Mouse (Mus musculus) intestine, embryonic 16.5 days (tissue): ENCODE measurements around the gene Tspo. TPM values are rescaled to one million over a fixed set of nuclear protein-coding genes. Genes with fewer than 3 reads are reported as not detected.
A peak's percentile ranks its signal among the peaks of the same experiment; 100 is the strongest.

ENCODE experiments used
- ATAC-seq: fragments of 200-750 bp; cut with Nextera tagmentation; 2 replicates; pipeline ENCODE4 v1.8.0; 2017; ENCODE audit warnings: moderate TSS enrichment, moderate library complexity
- H3K27ac ChIP-seq: fragments of 300-500 bp; sonication (generic); 2 replicates; pipeline ENCODE4 v1.5.1; 2014; ENCODE audit warnings: mild to moderate bottlenecking, low read length
- H3K27me3 ChIP-seq: fragments of 300-500 bp; sonication (generic); replicated peaks from 2 replicates; pipeline ENCODE4 v1.6.1; 2014; ENCODE audit warnings: low read length, control low read depth, mixed read lengths; ENCODE audit not compliant: control insufficient read depth, insufficient read depth
- H3K36me3 ChIP-seq: fragments of 300-500 bp; sonication (generic); 2 replicates; pipeline ENCODE4 v1.6.1; 2014; ENCODE audit warnings: low read length, control low read depth; ENCODE audit not compliant: control insufficient read depth, insufficient read depth
- H3K4me1 ChIP-seq: fragments of 300-500 bp; sonication (generic); 2 replicates; pipeline ENCODE4 v1.6.1; 2014; ENCODE audit warnings: low read length, control low read depth, mixed read lengths; ENCODE audit not compliant: control insufficient read depth, insufficient read depth
- H3K4me2 ChIP-seq: fragments of 300-500 bp; sonication (generic); 2 replicates; pipeline ENCODE4 v1.6.1; 2014; ENCODE audit warnings: low read depth, low read length, control low read depth
- H3K4me3 ChIP-seq: fragments of 300-500 bp; sonication (generic); 2 replicates; pipeline ENCODE4 v1.5.1; 2014; ENCODE audit warnings: mild to moderate bottlenecking, low read length
- H3K9ac ChIP-seq: fragments of 300-500 bp; sonication (generic); 2 replicates; pipeline ENCODE4 v1.6.1; 2014; ENCODE audit warnings: low read depth, low read length
- H3K9me3 ChIP-seq: fragments of 300-500 bp; sonication (generic); 2 replicates; pipeline ENCODE4 v1.6.1; 2016; ENCODE audit warnings: low read length, control low read depth; ENCODE audit not compliant: control insufficient read depth
- WGBS: fragments of 180-500 bp; shearing (Covaris S2); extraction: QIAGEN DNeasy Blood & Tissue Kit; methylation state at CpG from one replicate; pipeline ENCODE4 v1.1.7; 2014; 5-methylcytosine and 5-hydroxymethylcytosine counted together
- polyA plus RNA-seq: library from polyadenylated mRNA; unstranded; fragments of >200 nt; fragmentation: Nextera tagmentation; extraction: Ambion mirVana; gene quantifications from 2 replicates; pipeline ENCODE4 v1.2.1, GENCODE M21; 2015

Tspo gene
- polyA plus RNA-seq, 1 experiment from 2014 or later = 133 TPM

- Histone ChIP-seq H3K9ac (peak overlapping the region; percentile 67), H3K4me3 (peak overlapping the region; percentile 64), H3K4me1 (peaks cover 21% of the 10 kb centered on the region), H3K27ac (no peak overlapping the region), H3K9me3 (no peaks in the 10 kb centered on the region), H3K36me3 (no peaks in the 10 kb centered on the region), H3K4me2 (peak overlapping the region; percentile 97), H3K27me3 (peaks cover 24% of the 10 kb centered on the region)
- ATAC-seq = 0 out of 2 replicates have a peak, but pooled peaks have one; percentile 24
- WGBS = 2% methylated on average over 26 of the region's 26 CpGs
These were observed 36.3 kb upstream of the Tspo start for GRCm38 (mm10) chr15:83527092-83527437.

- no peaks in the 10 kb centered on the region; the same call in 1 of the 2 replicates for H3K9me3 ChIP-seq
- H3K4me1 ChIP-seq = peaks cover 21% of the 10 kb centered on the region
- ATAC-seq = no peak
- no peak overlapping the region for H3K27ac ChIP-seq
- no peak overlapping the region; the same call in 1 of the 2 replicates for H3K4me3 ChIP-seq
- no peak overlapping the region for H3K9ac ChIP-seq
- H3K4me2 ChIP-seq = no peak overlapping the region
- H3K36me3 ChIP-seq = no peaks in the 10 kb centered on the region
- WGBS = 74% methylated on average over 2 of the region's 2 CpGs
- H3K27me3 ChIP-seq = peaks cover 24% of the 10 kb centered on the region
These were observed 35.6 kb upstream of the Tspo start for GRCm38 (mm10) chr15:83527747-83528146.

- Histone ChIP-seq H3K4me3 (no peak overlapping the region), H3K4me1 (peaks cover 16% of the 10 kb centered on the region), H3K27ac (no peak overlapping the region), H3K27me3 (peaks cover 24% of the 10 kb centered on the region), H3K9ac (no peak overlapping the region), H3K4me2 (no peak overlapping the region), H3K9me3 (no peaks in the 10 kb centered on the region; the same call in 1 of the 2 replicates), H3K36me3 (no peaks in the 10 kb centered on the region)
- WGBS = 63% methylated on average over 4 of the region's 4 CpGs
- ATAC-seq = no peak
These were observed 34.5 kb upstream of the Tspo start for GRCm38 (mm10) chr15:83528892-83529291.

- Histone ChIP-seq H3K9me3 (no peaks in the 10 kb centered on the region; the same call in 1 of the 2 replicates), H3K4me2 (no peak overlapping the region), H3K36me3 (no peaks in the 10 kb centered on the region), H3K9ac (no peak overlapping the region), H3K27ac (0 out of 2 replicates have a peak overlapping the region, but pooled peaks have one; percentile 49), H3K4me3 (no peak overlapping the region), H3K27me3 (peaks cover 24% of the 10 kb centered on the region), H3K4me1 (peaks cover 16% of the 10 kb centered on the region)
- 75% methylated on average over 5 of the region's 5 CpGs for WGBS
- no peak for ATAC-seq
These were observed 33.6 kb upstream of the Tspo start for GRCm38 (mm10) chr15:83529765-83530164.

- H3K4me3 ChIP-seq = no peak overlapping the region
- H3K9me3 ChIP-seq = no peaks in the 10 kb centered on the region; the same call in 1 of the 2 replicates
- peaks cover 21% of the 10 kb centered on the region for H3K27me3 ChIP-seq
- H3K4me2 ChIP-seq = no peak overlapping the region
- H3K36me3 ChIP-seq = no peaks in the 10 kb centered on the region
- 58% methylated on average over 9 of the region's 9 CpGs for WGBS
- no peak for ATAC-seq
- no peak overlapping the region for H3K27ac ChIP-seq
- H3K4me1 ChIP-seq = peaks cover 16% of the 10 kb centered on the region
- H3K9ac ChIP-seq = no peak overlapping the region
These were observed 33.2 kb upstream of the Tspo start for GRCm38 (mm10) chr15:83530233-83530632.

GRCm38 (mm10) chr15:83530688-83531087 is 32.7 kb upstream of the Tspo start:
- peaks cover 16% of the 10 kb centered on the region for H3K4me1 ChIP-seq
- H3K36me3 ChIP-seq = no peaks in the 10 kb centered on the region
- ATAC-seq = no peak
- WGBS = 55% methylated on average over 6 of the region's 6 CpGs
- H3K9ac ChIP-seq = no peak overlapping the region
- H3K4me2 ChIP-seq = no peak overlapping the region
- no peak overlapping the region for H3K4me3 ChIP-seq
- no peak overlapping the region for H3K27ac ChIP-seq
- no peaks in the 10 kb centered on the region; the same call in 1 of the 2 replicates for H3K9me3 ChIP-seq
- H3K27me3 ChIP-seq = peaks cover 19% of the 10 kb centered on the region

- Histone ChIP-seq H3K9ac (no peak overlapping the region), H3K9me3 (no peaks in the 10 kb centered on the region; the same call in 1 of the 2 replicates), H3K36me3 (no peaks in the 10 kb centered on the region), H3K4me3 (no peak overlapping the region), H3K4me2 (no peak overlapping the region), H3K27ac (no peak overlapping the region), H3K27me3 (peaks cover 8% of the 10 kb centered on the region), H3K4me1 (peaks cover 9% of the 10 kb centered on the region)
- no peak for ATAC-seq
- WGBS = 86% methylated on average over 5 of the region's 5 CpGs
These were observed 31.4 kb upstream of the Tspo start for GRCm38 (mm10) chr15:83531961-83532469.

GRCm38 (mm10) chr15:83532606-83533005 is 30.8 kb upstream of the Tspo start:
- H3K4me3 ChIP-seq = no peak overlapping the region
- no peak overlapping the region for H3K4me2 ChIP-seq
- H3K4me1 ChIP-seq = peaks cover 7% of the 10 kb centered on the region; the same call in 1 of the 2 replicates
- H3K9me3 ChIP-seq = no peaks in the 10 kb centered on the region; the same call in 1 of the 2 replicates
- no peaks in the 10 kb centered on the region for H3K36me3 ChIP-seq
- H3K27ac ChIP-seq = no peak overlapping the region
- WGBS = 77% methylated on average over 7 of the region's 7 CpGs
- H3K27me3 ChIP-seq = peaks cover 2% of the 10 kb centered on the region; the same call in 1 of the 2 replicates
- no peak overlapping the region for H3K9ac ChIP-seq
- ATAC-seq = no peak

GRCm38 (mm10) chr15:83534960-83535889 is 28.2 kb upstream of the Tspo start:
- Histone ChIP-seq H3K9ac (no peak overlapping the region), H3K27ac (peak overlapping the region; percentile 4; the same call in 1 of the 2 replicates)
- peak; percentile 78; the same call in 1 of the 2 replicates for ATAC-seq

More at GRCm38 (mm10) chr15:83534960-83535889, 28.2 kb upstream of the Tspo start:
- Histone ChIP-seq H3K27me3 (no peaks in the 10 kb centered on the region), H3K36me3 (no peaks in the 10 kb centered on the region), H3K4me2 (no peak overlapping the region), H3K4me1 (peaks cover 8% of the 10 kb centered on the region; the same call in 1 of the 2 replicates), H3K4me3 (no peak overlapping the region), H3K9me3 (no peaks in the 10 kb centered on the region; the same call in 1 of the 2 replicates)
- 55% methylated on average over 17 of the region's 17 CpGs for WGBS
